Mouse (Mus musculus) limb, embryonic 15.5 days (tissue): Measurements from ENCODE around the gene Serpinb1b. TPM values are rescaled to one million over a fixed set of nuclear protein-coding genes. Genes with fewer than 3 reads are reported as not detected.

Source experiments
- ATAC-seq: fragments of 200-750 bp; cut with Nextera tagmentation; 2 replicates; pipeline ENCODE4 v1.8.0; 2017; ENCODE audit warnings: low read depth, moderate TSS enrichment; ENCODE audit not compliant: insufficient number of reproducible peaks, low FRiP score, low TSS enrichment
- H3K27ac ChIP-seq: fragments of 300-500 bp; sonication (generic); 2 replicates; pipeline ENCODE4 v1.5.1; 2015; ENCODE audit warnings: moderate library complexity, mild to moderate bottlenecking, inconsistent platforms
- H3K27me3 ChIP-seq: fragments of 300-500 bp; sonication (generic); 2 replicates; pipeline ENCODE4 v1.6.1; 2015; ENCODE audit warnings: inconsistent platforms
- H3K36me3 ChIP-seq: fragments of 300-500 bp; sonication (generic); 2 replicates; pipeline ENCODE4 v1.6.1; 2015; ENCODE audit warnings: inconsistent platforms
- H3K4me1 ChIP-seq: fragments of 300-500 bp; sonication (generic); 2 replicates; pipeline ENCODE4 v1.6.1; 2015; ENCODE audit warnings: inconsistent platforms
- H3K4me2 ChIP-seq: fragments of 300-500 bp; sonication (generic); 2 replicates; pipeline ENCODE4 v1.6.1; 2015; ENCODE audit warnings: mild to moderate bottlenecking, inconsistent platforms
- H3K4me3 ChIP-seq: fragments of 300-500 bp; sonication (generic); 2 replicates; pipeline ENCODE4 v1.5.1; 2015; ENCODE audit warnings: mild to moderate bottlenecking, inconsistent platforms
- H3K9ac ChIP-seq: fragments of 300-500 bp; sonication (generic); 2 replicates; pipeline ENCODE4 v1.6.1; 2015; ENCODE audit warnings: inconsistent platforms
- H3K9me3 ChIP-seq: fragments of 300-500 bp; sonication (generic); 2 replicates; pipeline ENCODE4 v1.6.1; 2016; ENCODE audit warnings: inconsistent platforms
- WGBS: fragments of 180-500 bp; shearing (Covaris S2); methylation state at CpG from one replicate; pipeline ENCODE4 v1.1.7; 2015; 5-methylcytosine and 5-hydroxymethylcytosine counted together
- polyA plus RNA-seq: library from polyadenylated mRNA; unstranded; fragments of >200 nt; fragmentation: Nextera tagmentation; extraction: Ambion mirVana; gene quantifications from 2 replicates; pipeline ENCODE4 v1.2.1, GENCODE M21; 2015

Serpinb1b gene
- polyA plus RNA-seq, 1 experiment from 2014 or later: 1.1 TPM

DNA sequence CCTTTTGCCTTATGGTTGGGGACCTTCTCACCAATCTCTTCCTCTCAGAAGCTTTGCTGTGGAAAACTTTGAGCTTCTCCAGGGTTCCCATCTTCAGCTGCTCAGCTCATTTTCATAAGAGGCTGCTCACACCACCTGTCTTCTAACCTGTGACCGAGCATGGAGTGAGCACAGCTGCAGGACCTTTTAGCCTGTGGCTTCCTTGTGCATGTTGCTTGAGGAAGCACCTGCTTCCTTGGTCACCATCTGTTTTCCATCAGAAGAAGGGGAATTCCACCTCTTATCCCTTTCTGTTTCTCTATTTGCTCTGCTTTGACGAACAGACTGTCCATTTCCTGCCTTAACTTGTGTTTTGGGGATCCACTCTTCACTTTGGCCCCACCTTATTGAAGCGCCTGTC lies 34.7 kb downstream of the Serpinb1b start:
- H3K36me3 ChIP-seq: no peaks in the 10 kb centered on the region
- H3K9ac ChIP-seq: no peak overlapping the region
- no peak overlapping the region for H3K4me2 ChIP-seq
- H3K4me3 ChIP-seq: no peak overlapping the region
- H3K27ac ChIP-seq: no peak overlapping the region
- no peaks in the 10 kb centered on the region for H3K4me1 ChIP-seq
- H3K27me3 ChIP-seq: no peaks in the 10 kb centered on the region
- no peak for ATAC-seq
- H3K9me3 ChIP-seq: no peaks in the 10 kb centered on the region
- WGBS: 50% methylated on average over 3 of the region's 3 CpGs

DNA sequence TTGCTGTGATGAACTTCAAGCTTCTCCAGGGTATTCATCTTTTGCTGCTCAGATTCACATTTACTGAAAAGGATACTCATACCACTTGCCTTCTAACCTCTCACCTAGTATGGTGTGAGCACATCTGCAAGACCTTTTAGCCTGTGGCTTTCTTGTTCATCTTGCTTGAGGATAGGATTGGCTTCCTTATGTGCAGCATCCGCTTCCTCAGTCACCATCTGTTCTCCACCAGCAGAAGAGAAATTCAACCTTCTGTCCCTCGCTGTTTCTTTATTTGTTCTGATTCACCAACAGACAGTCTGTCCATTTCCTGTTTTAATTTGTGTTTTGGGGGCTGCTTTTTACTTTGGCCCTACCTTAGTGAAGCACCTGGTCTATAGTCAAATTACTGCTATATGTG lies 59.3 kb downstream of the Serpinb1b start:
- ATAC-seq: no peak
- Histone ChIP-seq H3K9me3 (no peaks in the 10 kb centered on the region), H3K4me3 (no peak overlapping the region), H3K4me1 (no peaks in the 10 kb centered on the region), H3K36me3 (no peaks in the 10 kb centered on the region), H3K9ac (no peak overlapping the region), H3K27ac (no peak overlapping the region), H3K27me3 (no peaks in the 10 kb centered on the region), H3K4me2 (no peak overlapping the region)
- 89% methylated on average over 2 of the region's 2 CpGs for WGBS

DNA sequence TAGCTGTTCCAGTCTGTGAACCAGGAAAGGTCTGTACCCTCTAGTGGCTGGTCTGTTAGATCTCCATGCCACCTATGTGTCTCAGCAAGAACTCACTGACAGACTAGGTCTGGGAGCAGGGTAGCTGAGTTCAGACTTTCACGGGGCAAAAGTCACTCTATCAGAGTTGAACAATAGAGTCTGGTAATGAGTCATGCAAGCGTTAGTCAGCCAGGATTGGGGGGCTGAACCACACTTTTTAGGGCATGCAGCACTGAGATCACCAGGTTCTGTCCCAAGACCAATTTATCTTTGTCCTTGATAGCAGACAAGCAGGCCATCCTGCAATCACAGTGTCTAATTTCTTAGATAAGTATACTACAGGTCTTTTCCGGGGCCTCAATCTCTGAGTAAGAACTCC lies 63.1 kb downstream of the Serpinb1b start:
- H3K36me3 ChIP-seq: no peaks in the 10 kb centered on the region
- no peak overlapping the region for H3K9ac ChIP-seq
- H3K27ac ChIP-seq: no peak overlapping the region
- H3K27me3 ChIP-seq: no peaks in the 10 kb centered on the region
- no peaks in the 10 kb centered on the region for H3K4me1 ChIP-seq
- H3K4me2 ChIP-seq: no peak overlapping the region
- no peaks in the 10 kb centered on the region for H3K9me3 ChIP-seq
- no peak overlapping the region for H3K4me3 ChIP-seq
- WGBS: 79% methylated on average over 3 of the region's 3 CpGs
- ATAC-seq: no peak

Other genes with a start within 250 kb of the Serpinb1b start
- 35.2 and 40.8 TPM in 2 replicates for gene Serpinb1a, start 227.4 kb upstream of the Serpinb1b start, polyA plus RNA-seq
- 0.19 TPM in 1 of 2 replicates, not detected in the other for gene Serpinb1c, start 180.4 kb upstream of the Serpinb1b start, polyA plus RNA-seq
- gene Serpinb6b, start 113.4 kb upstream of the Serpinb1b start, polyA plus RNA-seq: 1.8 and 1.9 TPM in 2 replicates
- gene Serpinb9, start 75.3 kb upstream of the Serpinb1b start, polyA plus RNA-seq: 3.9 and 4.5 TPM in 2 replicates
- gene Serpinb9b, start 51.2 kb upstream of the Serpinb1b start, polyA plus RNA-seq: 0.49 and 0.62 TPM in 2 replicates
- not detected in 2 replicates for gene Serpinb9c, start 81.2 kb downstream of the Serpinb1b start, polyA plus RNA-seq
- gene Serpinb9d, start 114.4 kb downstream of the Serpinb1b start, polyA plus RNA-seq: not detected in 2 replicates
- gene Serpinb9e, start 171.0 kb downstream of the Serpinb1b start, polyA plus RNA-seq: not detected in 2 replicates
- gene Serpinb9f, start 245.5 kb downstream of the Serpinb1b start, polyA plus RNA-seq: not detected in 2 replicates